Mouse (Mus musculus): ENCODE results near the gene Aif1l. TPM values are rescaled to one million over a fixed set of nuclear protein-coding genes. Genes with fewer than 3 reads are reported as not detected.
A peak's percentile ranks its signal among the peaks of the same experiment; 100 is the strongest.
"Not testable (repeated sequence)": the region's sequence is repeated elsewhere in the genome, so short reads cannot be mapped to it uniquely, and the experiment has no call there.

The Aif1l gene
- 89.0 and 93.2 TPM in 2 replicates for polyA plus RNA-seq (2016; fragmentation: Nextera tagmentation; extraction: Ambion mirVana)

DNA sequence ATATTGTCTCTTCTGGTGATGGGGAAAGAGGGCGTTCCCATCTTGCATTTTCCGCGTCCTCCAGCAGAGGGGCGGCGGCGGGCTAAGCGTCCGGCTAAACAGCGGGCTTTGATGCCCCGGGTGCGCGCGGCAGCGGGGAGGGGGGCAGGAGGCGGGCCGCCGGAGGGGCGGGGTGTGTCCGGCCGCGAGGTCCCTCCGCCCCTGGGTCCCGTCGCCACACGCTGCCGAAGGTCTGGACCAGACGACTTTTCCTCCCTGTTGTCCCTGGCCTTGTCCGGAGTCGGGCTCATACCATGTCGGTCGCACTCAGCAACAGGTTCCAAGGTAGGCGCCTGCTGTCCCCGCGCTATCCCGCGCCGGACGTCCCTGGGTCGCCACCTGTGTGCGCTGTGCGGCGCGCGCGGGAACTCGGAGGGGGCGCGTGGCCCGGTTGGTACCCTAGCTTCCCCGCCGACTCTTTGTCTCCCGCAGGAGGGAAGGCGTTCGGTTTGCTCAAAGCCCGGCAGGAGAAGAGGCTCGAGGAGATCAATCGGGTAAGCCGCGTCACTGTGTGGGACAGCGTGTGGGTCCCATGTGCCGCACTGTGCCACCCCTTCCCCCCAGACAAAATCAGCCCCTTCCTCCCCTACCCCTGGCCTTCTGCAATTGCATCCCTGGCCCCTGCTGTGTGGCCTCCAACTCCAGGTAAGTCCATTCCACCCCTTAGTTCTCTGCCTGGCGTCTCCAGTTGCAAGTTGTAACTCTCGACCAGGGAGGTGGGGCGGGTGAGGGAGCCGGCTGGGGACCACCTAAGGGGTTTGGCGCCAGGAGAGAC lies at the start of gene Aif1l:
Gene Aif1l (plus strand): TSS at position 82 of the 814 bp plus-strand sequence.
- peaks cover 46% of the 10 kb centered on the region for H3K4me1 ChIP-seq
- DNase-seq (ENCODE audit: low spot score): peak; percentile 91
- peak within 1 kb of the TSS; percentile 87 for H3K27ac ChIP-seq (replicated peaks)
- under 1% methylated on average over 66 of the region's 66 CpGs for WGBS
- H3K9me3 ChIP-seq: no peaks in the 10 kb centered on the region
- peaks cover 39% of the 10 kb centered on the region for H3K36me3 ChIP-seq (replicated peaks)
- peaks cover 25% of the 10 kb centered on the region; the same call in 1 of the 2 replicates for H3K27me3 ChIP-seq (replicated peaks; ENCODE audit: low read depth, poor library complexity, severe bottlenecking)
- peak within 1 kb of the TSS; percentile 76 for H3K4me3 ChIP-seq

DNA sequence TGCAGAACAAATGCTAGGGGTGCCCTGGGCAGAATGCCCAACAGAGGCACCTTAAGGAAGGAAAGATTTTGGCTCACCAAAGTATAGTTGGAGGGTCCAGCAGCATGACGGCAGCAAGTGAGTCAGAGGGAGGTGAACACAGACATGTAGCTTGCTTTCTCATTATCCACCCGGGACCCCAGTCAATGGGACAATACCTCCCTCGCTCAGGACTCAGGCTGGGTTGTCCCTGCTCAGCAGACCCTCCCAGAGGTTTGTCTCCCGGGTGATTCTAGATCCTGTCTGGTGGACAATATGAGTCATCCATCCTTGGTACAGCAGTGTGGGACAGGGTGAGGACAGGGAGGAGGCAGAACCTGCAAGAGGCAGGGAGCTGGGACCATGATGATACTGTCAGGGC lies 49.0 kb upstream of the Aif1l start:
- 80% methylated on average over 4 of the region's 4 CpGs for WGBS
- no peaks in the 10 kb centered on the region for H3K36me3 ChIP-seq (replicated peaks)
- no peaks in the 10 kb centered on the region for H3K9me3 ChIP-seq
- peaks cover 63% of the 10 kb centered on the region for H3K4me1 ChIP-seq
- no peak overlapping the region for H3K4me3 ChIP-seq
- peaks cover 14% of the 10 kb centered on the region; the same call in 1 of the 2 replicates for H3K27me3 ChIP-seq (replicated peaks; ENCODE audit: low read depth, poor library complexity, severe bottlenecking)
- no peak overlapping the region; the same call in 1 of the 2 replicates for H3K27ac ChIP-seq (replicated peaks)
- DNase-seq (ENCODE audit: low spot score): no peak

DNA sequence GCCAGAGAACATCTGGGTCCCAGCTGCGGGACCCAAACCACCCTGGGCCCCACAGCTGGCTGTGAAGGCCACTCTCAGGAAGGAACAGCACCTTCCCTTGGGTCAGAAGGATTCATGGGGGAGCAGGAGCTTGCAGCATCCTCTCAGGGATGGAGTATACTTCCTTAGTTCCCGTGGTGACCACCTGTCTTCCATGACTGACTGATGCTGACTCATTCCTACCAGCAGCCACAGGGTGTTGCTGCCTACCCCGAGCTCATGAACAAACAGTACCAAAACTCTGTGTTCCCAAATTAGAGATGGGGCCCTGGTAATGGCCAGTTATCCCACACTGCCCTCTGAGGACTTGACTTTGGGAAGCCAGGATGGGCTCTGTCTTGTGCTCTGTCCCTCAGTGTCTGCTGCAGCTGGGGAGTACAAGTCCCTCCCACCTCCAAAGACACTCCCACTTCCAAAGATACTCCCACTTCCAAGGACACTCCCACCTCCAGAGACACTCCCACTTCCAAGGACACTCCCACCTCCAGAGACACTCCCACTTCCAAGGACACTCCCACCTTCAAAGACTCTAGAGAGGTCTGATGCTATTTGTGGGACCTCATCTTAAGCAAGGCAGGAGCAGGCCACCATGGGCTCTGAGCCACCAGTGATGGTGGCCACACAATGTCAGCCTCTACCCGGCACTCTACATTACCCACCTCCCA lies 48.1 kb upstream of the Aif1l start:
- no peak overlapping the region for H3K4me3 ChIP-seq
- peaks cover 68% of the 10 kb centered on the region for H3K4me1 ChIP-seq
- H3K27me3 ChIP-seq (replicated peaks; ENCODE audit: low read depth, poor library complexity, severe bottlenecking): peaks cover 14% of the 10 kb centered on the region; the same call in 1 of the 2 replicates
- no peak for DNase-seq (ENCODE audit: low spot score)
- no peak overlapping the region for H3K27ac ChIP-seq (replicated peaks)
- WGBS: 62% methylated on average over 4 of the region's 4 CpGs
- H3K9me3 ChIP-seq: no peaks in the 10 kb centered on the region
- H3K36me3 ChIP-seq (replicated peaks): no peaks in the 10 kb centered on the region

DNA sequence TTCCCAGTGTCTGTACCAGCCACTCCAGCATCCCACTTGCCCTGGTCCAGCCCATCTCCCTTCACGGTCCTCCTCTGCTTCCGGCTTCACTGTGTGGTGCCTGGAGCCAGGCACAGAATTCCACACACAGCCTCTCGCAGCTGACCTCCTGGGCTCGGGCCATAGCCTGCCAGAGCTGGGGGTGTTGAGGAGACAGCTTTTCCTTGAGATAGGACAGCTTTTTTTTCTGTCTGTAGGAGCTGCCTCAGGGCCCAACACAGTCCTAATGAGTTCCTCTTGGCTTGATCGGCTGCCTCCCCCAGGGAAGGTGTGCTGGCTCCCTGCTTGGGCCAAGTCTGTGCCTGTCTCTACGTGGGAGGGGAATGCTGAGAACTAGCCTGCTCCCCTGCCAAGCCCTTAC lies 45.9 kb upstream of the Aif1l start:
- no peaks in the 10 kb centered on the region for H3K36me3 ChIP-seq (replicated peaks)
- peaks cover 63% of the 10 kb centered on the region for H3K4me1 ChIP-seq
- no peak overlapping the region for H3K4me3 ChIP-seq
- DNase-seq (ENCODE audit: low spot score): peak; percentile 30
- 10% methylated on average over 6 of the region's 6 CpGs for WGBS
- peaks cover 14% of the 10 kb centered on the region; the same call in 1 of the 2 replicates for H3K27me3 ChIP-seq (replicated peaks; ENCODE audit: low read depth, poor library complexity, severe bottlenecking)
- H3K27ac ChIP-seq (replicated peaks): peak overlapping the region; percentile 66
- no peaks in the 10 kb centered on the region for H3K9me3 ChIP-seq

DNA sequence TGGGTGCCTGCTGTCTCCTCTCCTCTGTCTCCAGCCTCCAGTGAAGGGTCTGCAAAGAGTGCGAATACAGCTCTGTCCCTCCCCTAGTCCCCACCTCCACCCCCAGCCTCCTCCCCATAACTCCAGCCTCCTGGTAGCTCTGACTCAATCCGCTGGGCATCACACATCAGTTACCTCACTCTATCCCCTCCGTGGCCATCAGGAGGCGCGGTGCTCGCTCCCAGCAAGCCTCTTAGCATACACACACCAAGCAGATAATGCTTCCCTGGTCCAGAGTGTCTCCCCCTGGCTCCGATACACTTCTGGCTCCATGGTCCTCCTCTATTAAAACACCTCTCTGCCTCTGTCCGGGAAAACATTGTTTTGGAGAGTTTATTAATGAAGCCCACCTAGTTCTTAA lies 45.3 kb upstream of the Aif1l start:
- Histone ChIP-seq H3K4me1 (peaks cover 57% of the 10 kb centered on the region), H3K9me3 (no peaks in the 10 kb centered on the region), H3K36me3 (replicated peaks) (no peaks in the 10 kb centered on the region), H3K4me3 (no peak overlapping the region), H3K27ac (replicated peaks) (peak overlapping the region; percentile 66), H3K27me3 (replicated peaks; ENCODE audit: low read depth, poor library complexity, severe bottlenecking) (peaks cover 14% of the 10 kb centered on the region; the same call in 1 of the 2 replicates)
- DNase-seq (ENCODE audit: low spot score): peak; percentile 59
- 8% methylated on average over 8 of the region's 8 CpGs for WGBS

GRCm38 (mm10) chr2:31905682-31906081 lies 44.3 kb upstream of the Aif1l start:
- WGBS: 46% methylated on average over 9 of the region's 9 CpGs
- no peak overlapping the region for H3K27ac ChIP-seq (replicated peaks)
- DNase-seq (ENCODE audit: low spot score): no peak

DNA sequence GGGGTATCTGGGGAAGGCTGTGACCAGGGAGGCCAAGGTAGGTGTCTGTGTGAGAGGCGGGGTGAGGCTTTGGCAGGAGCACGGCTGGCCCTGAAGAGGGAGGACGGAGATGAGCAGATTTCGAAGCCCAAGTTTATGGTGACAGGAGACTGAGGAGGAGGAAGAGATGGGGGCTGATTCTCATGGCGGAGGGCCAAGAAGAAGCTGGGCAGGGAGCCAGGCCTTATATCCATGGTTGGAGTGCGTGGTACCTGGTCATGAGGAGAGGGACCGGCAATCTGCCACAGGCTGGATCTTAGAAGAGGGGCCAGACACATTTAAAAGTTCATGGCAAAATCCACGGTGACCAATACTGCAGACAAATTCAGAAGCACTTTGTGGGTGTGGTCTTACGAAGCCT lies 43.5 kb upstream of the Aif1l start:
- 83% methylated on average over 9 of the region's 9 CpGs for WGBS

More at GRCm38 (mm10) chr2:31905682-31906081, 44.3 kb upstream of the Aif1l start:
- no peaks in the 10 kb centered on the region for H3K36me3 ChIP-seq (replicated peaks)
- peaks cover 14% of the 10 kb centered on the region; the same call in 1 of the 2 replicates for H3K27me3 ChIP-seq (replicated peaks; ENCODE audit: low read depth, poor library complexity, severe bottlenecking)
- peaks cover 49% of the 10 kb centered on the region for H3K4me1 ChIP-seq
- H3K9me3 ChIP-seq: no peaks in the 10 kb centered on the region
- no peak overlapping the region for H3K4me3 ChIP-seq

DNA sequence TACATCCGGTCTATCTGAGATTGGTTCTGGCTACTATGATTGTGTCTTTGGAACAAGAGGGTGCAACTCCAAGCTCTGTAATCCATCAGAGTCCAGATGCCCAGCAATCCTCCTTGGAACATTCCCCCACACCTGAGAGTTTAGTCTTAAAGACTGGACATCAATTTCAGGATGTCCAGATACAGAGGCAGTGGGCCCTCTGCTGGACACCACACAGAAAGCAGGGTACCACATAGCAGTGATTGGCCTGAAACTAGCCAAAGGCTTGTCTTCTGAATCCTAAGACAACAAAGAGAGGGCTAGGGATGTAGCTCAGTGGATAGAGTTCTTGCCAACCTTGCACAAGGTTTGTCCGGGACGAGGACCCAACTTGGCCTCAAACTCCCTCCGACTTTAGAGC lies 37.4 kb upstream of the Aif1l start:
- H3K4me1 ChIP-seq: 0 out of 2 replicates have a peak, but pooled peaks cover 6% of the 10 kb centered on the region
- 74% methylated on average over 4 of the region's 4 CpGs for WGBS
- DNase-seq (ENCODE audit: low spot score): peak; percentile 40
- no peaks in the 10 kb centered on the region for H3K27me3 ChIP-seq (replicated peaks; ENCODE audit: low read depth, poor library complexity, severe bottlenecking)
- no peaks in the 10 kb centered on the region for H3K9me3 ChIP-seq
- no peak overlapping the region for H3K27ac ChIP-seq (replicated peaks)
- H3K36me3 ChIP-seq (replicated peaks): no peaks in the 10 kb centered on the region
- H3K4me3 ChIP-seq: no peak overlapping the region

More for the DNA sequence above, 43.5 kb upstream of the Aif1l start:
- H3K4me1 ChIP-seq: peaks cover 44% of the 10 kb centered on the region
- no peak overlapping the region for H3K27ac ChIP-seq (replicated peaks)
- H3K9me3 ChIP-seq: no peaks in the 10 kb centered on the region
- DNase-seq (ENCODE audit: low spot score): no peak
- H3K27me3 ChIP-seq (replicated peaks; ENCODE audit: low read depth, poor library complexity, severe bottlenecking): peaks cover 14% of the 10 kb centered on the region; the same call in 1 of the 2 replicates
- no peaks in the 10 kb centered on the region for H3K36me3 ChIP-seq (replicated peaks)
- H3K4me3 ChIP-seq: no peak overlapping the region

GRCm38 (mm10) chr2:31914213-31914612 lies 35.7 kb upstream of the Aif1l start:
- not testable (repeated sequence) for H3K36me3 ChIP-seq (replicated peaks); H3K27me3 ChIP-seq (replicated peaks; ENCODE audit: low read depth, poor library complexity, severe bottlenecking); DNase-seq (ENCODE audit: low spot score); H3K4me3 ChIP-seq; H3K9me3 ChIP-seq; H3K27ac ChIP-seq (replicated peaks); H3K4me1 ChIP-seq

- Histone ChIP-seq H3K27me3 (replicated peaks; ENCODE audit: low read depth, poor library complexity, severe bottlenecking) (no peaks in the 10 kb centered on the region; the same call in 1 of the 2 replicates), H3K4me3 (no peak overlapping the region), H3K27ac (replicated peaks) (no peak overlapping the region), H3K36me3 (replicated peaks) (no peaks in the 10 kb centered on the region), H3K9me3 (no peaks in the 10 kb centered on the region), H3K4me1 (0 out of 2 replicates have a peak, but pooled peaks cover 6% of the 10 kb centered on the region)
- WGBS: 22% methylated on average over 4 of the region's 4 CpGs
- peak; percentile 81 for DNase-seq (ENCODE audit: low spot score)
Observed at GRCm38 (mm10) chr2:31915112-31915511, 34.8 kb upstream of the Aif1l start.

DNA sequence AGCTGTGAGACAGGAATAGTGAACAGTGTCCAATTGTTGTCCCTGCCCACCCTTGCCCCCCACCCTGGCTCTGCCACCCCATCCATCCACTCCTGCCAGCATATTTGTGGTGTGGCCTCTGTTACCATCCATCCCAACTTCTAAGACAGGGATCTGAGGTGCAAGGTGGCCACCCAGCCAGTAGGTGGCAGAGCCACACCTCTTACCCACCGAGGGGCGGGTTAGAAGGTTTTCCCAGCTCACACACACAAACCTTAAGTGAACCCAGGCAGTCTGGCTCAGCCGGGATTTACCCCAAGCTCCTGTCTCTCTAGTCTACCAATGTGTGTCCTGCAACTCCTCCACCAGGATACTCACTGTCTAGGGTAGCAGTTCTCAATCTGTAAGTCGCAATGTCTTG lies 32.3 kb upstream of the Aif1l start:
- H3K27ac ChIP-seq (replicated peaks): no peak overlapping the region
- H3K36me3 ChIP-seq (replicated peaks): no peaks in the 10 kb centered on the region
- 27% methylated on average over 4 of the region's 4 CpGs for WGBS
- H3K4me1 ChIP-seq: peaks cover 14% of the 10 kb centered on the region
- DNase-seq (ENCODE audit: low spot score): peak; percentile 49
- H3K4me3 ChIP-seq: no peak overlapping the region
- no peaks in the 10 kb centered on the region for H3K9me3 ChIP-seq
- no peaks in the 10 kb centered on the region; the same call in none of the 2 replicates for H3K27me3 ChIP-seq (replicated peaks; ENCODE audit: low read depth, poor library complexity, severe bottlenecking)

- no peaks in the 10 kb centered on the region for H3K9me3 ChIP-seq
- H3K4me1 ChIP-seq: peaks cover 8% of the 10 kb centered on the region
- no peak overlapping the region for H3K27ac ChIP-seq (replicated peaks)
- WGBS: 86% methylated on average over 4 of the region's 4 CpGs
- H3K36me3 ChIP-seq (replicated peaks): no peaks in the 10 kb centered on the region
- H3K27me3 ChIP-seq (replicated peaks; ENCODE audit: low read depth, poor library complexity, severe bottlenecking): peaks cover 7% of the 10 kb centered on the region
- DNase-seq (ENCODE audit: low spot score): no peak
- H3K4me3 ChIP-seq: no peak overlapping the region
Observed at GRCm38 (mm10) chr2:31923645-31924044, 26.3 kb upstream of the Aif1l start.

All from embryonic facial prominence, embryonic 10.5 days (tissue).